Mouse (Mus musculus) brain, embryonic 14.5 days (tissue): Measurements from ENCODE around the gene Tmem235.

Experiments
- CTCF ChIP-seq: fragments of 200-500 bp; IDR thresholded peaks from 2 replicates; pipeline ENCODE4 v1.5.1; 2012; ENCODE audit warnings: inconsistent platforms, mild to moderate bottlenecking, moderate library complexity, borderline replicate concordance; ENCODE audit not compliant: insufficient read depth, insufficient read length; ENCODE audit errors: extremely low read depth
- POLR2A ChIP-seq: fragments of 200-500 bp; IDR thresholded peaks from 2 replicates; pipeline ENCODE4 v1.6.1; 2012; ENCODE audit warnings: mild to moderate bottlenecking, inconsistent platforms, borderline replicate concordance; ENCODE audit not compliant: poor library complexity, insufficient read depth, insufficient read length, severe bottlenecking; ENCODE audit errors: extremely low read depth

DNA sequence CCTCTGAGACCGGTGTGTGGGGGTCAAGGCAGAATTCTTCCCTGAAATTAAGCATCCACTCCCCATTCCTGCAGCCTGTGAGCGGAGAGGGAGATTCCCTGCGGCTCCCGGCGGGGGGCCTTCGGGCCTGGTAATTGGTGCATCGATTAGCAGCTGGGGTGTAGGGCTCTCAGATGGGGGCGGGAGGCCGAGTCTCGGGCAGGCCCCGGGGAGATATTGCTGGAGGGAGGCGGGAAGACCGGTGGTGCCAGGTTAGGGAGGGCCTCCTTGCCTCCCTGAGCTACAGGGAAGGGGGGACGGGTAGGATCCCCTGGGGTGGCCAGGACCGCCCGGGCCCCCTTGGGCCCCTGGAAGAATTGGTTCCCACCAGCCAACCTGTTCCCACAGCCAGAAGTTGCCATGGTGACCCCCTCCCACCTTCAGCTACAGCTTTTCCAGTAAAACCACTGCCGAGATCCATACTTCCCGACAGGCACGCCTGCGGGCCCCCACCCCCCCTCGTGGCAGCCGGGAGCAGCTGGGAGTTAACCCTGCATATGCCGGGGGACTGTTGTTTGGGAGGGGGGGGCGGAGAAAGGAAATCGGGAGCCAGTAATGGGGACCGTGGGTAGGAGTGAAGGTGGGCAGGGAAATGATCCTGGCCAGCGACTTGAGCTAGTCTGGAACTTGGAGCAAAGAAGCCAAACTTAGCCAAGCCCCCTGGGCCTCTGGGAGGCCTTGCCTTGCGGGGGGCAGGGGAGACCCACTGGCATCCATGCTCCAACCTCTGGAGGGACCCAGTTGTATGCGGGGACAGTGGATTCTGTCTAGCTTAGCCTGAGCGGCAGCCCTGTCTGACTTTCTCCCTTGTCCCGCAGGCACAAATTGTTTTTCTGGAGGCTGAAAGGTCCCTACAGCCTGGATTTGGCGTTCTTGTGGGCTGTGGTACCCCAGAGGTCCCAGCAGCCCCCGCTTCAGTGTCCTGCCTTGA is 28.6 kb downstream of the Tmem235 start:
- no peak for TF ChIP-seq CTCF
- no peak for TF ChIP-seq POLR2A
